Mouse (Mus musculus) heart, embryonic 11.5 days (tissue): ENCODE measurements at regions not wholly inside any gene's neighbourhood (a gene's known extent, or its start where the extent isn't known, plus 50 kb on each side); places are given as distances from the start of the nearest gene placed in this dataset.

ENCODE experiments used
- ATAC-seq: fragments of 200-750 bp; cut with Nextera tagmentation; replicated peaks from 2 replicates; pipeline ENCODE4 v1.8.0; 2017; ENCODE audit warnings: moderate library complexity; ENCODE audit not compliant: insufficient number of reproducible peaks, low FRiP score, low TSS enrichment
- H3K27ac ChIP-seq: fragments of 300-500 bp; sonication (generic); 2 replicates; pipeline ENCODE4 v1.5.1; 2014; ENCODE audit warnings: mild to moderate bottlenecking, low read depth, low read length
- H3K27me3 ChIP-seq: fragments of 300-500 bp; sonication (generic); 2 replicates; pipeline ENCODE4 v1.6.1; 2014; ENCODE audit warnings: mild to moderate bottlenecking, low read length, mixed read lengths; ENCODE audit not compliant: control insufficient read depth, insufficient read depth
- H3K36me3 ChIP-seq: fragments of 300-500 bp; sonication (generic); 2 replicates; pipeline ENCODE4 v1.6.1; 2014; ENCODE audit warnings: mild to moderate bottlenecking, low read length, moderate library complexity, mixed read lengths; ENCODE audit not compliant: control insufficient read depth, insufficient read depth
- H3K4me1 ChIP-seq: fragments of 300-500 bp; sonication (generic); 2 replicates; pipeline ENCODE4 v1.6.1; 2014; ENCODE audit warnings: low read length; ENCODE audit not compliant: control insufficient read depth, insufficient read depth
- H3K4me2 ChIP-seq: fragments of 300-500 bp; sonication (generic); 2 replicates; pipeline ENCODE4 v1.6.1; 2014; ENCODE audit warnings: mild to moderate bottlenecking, moderate library complexity
- H3K4me3 ChIP-seq: fragments of 300-500 bp; sonication (generic); 2 replicates; pipeline ENCODE4 v1.5.1; 2014; ENCODE audit warnings: low read depth, low read length
- H3K9ac ChIP-seq: fragments of 300-500 bp; sonication (generic); 2 replicates; pipeline ENCODE4 v1.6.1; 2014; ENCODE audit warnings: mild to moderate bottlenecking, low read depth, low read length, moderate library complexity
- H3K9me3 ChIP-seq: fragments of 300-500 bp; sonication (generic); replicated peaks from 2 replicates; pipeline ENCODE4 v1.6.1; 2016; ENCODE audit warnings: low read length; ENCODE audit not compliant: control insufficient read depth
- WGBS: fragments of 180-500 bp; shearing (Covaris S2); extraction: QIAGEN DNeasy Blood & Tissue Kit; methylation state at CpG from one replicate; pipeline ENCODE4 v1.1.7; 2014; ENCODE audit not compliant: insufficient replicate concordance; 5-methylcytosine and 5-hydroxymethylcytosine counted together

- Histone ChIP-seq H3K4me2 (no peak overlapping the region), H3K4me3 (no peak overlapping the region), H3K27me3 (no peaks in the 10 kb centered on the region), H3K27ac (no peak overlapping the region), H3K9me3 (no peaks in the 10 kb centered on the region), H3K36me3 (no peaks in the 10 kb centered on the region), H3K4me1 (no peaks in the 10 kb centered on the region), H3K9ac (no peak overlapping the region)
- no peak; the same call in 1 of the 2 replicates for ATAC-seq
- 83% methylated on average over 4 of the region's 4 CpGs for WGBS
Measured at GRCm38 (mm10) chr3:105130228-105130627, 63.6 kb downstream of the 4930564D02Rik start.

- 85% methylated on average over 6 of the region's 6 CpGs for WGBS
- no peak for ATAC-seq
- no peaks in the 10 kb centered on the region for H3K9me3 ChIP-seq
- no peaks in the 10 kb centered on the region for H3K4me1 ChIP-seq
- no peak overlapping the region for H3K9ac ChIP-seq
- H3K27ac ChIP-seq, result no peak overlapping the region
- H3K4me3 ChIP-seq, result no peak overlapping the region
- H3K4me2 ChIP-seq, result no peak overlapping the region
- no peaks in the 10 kb centered on the region for H3K27me3 ChIP-seq
- no peaks in the 10 kb centered on the region for H3K36me3 ChIP-seq
Measured at GRCm38 (mm10) chr3:105131053-105131452, 64.4 kb downstream of the 4930564D02Rik start.

DNA sequence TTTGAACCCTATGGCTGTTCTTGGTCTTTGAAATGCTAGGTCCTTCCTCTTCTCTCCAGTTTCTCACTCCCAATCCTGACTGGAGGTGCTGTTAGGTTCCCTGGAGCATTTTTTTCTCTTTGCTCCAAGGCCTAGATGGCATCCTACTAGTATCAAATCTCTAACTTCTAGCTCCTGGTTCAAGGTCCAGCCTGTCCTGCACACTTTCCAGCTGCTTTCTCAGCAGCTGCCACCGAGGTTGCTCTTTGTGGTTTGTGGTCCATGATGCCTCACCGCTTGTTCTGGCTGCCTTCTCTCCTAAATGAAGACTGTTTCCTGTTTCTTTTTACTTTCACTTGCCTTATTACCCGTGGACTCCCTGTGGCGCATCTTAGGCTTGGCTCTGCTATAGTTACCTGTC, 66.4 kb downstream of the 4930564D02Rik start:
- Histone ChIP-seq H3K36me3 (no peaks in the 10 kb centered on the region), H3K9ac (no peak overlapping the region), H3K27me3 (no peaks in the 10 kb centered on the region), H3K4me1 (no peaks in the 10 kb centered on the region), H3K27ac (no peak overlapping the region), H3K4me2 (no peak overlapping the region), H3K4me3 (no peak overlapping the region), H3K9me3 (no peaks in the 10 kb centered on the region)
- 68% methylated on average over 4 of the region's 4 CpGs for WGBS
- ATAC-seq, result no peak

GRCm38 (mm10) chr3:105141170-105141971, 74.7 kb downstream of the 4930564D02Rik start:
- no peak for ATAC-seq

GRCm38 (mm10) chr3:105142631-105143030, 76.0 kb downstream of the 4930564D02Rik start:
- Histone ChIP-seq H3K27me3 (no peaks in the 10 kb centered on the region), H3K27ac (no peak overlapping the region), H3K4me3 (no peak overlapping the region), H3K9me3 (no peaks in the 10 kb centered on the region), H3K4me2 (no peak overlapping the region), H3K36me3 (no peaks in the 10 kb centered on the region), H3K9ac (no peak overlapping the region), H3K4me1 (no peaks in the 10 kb centered on the region)
- no peak for ATAC-seq

More at GRCm38 (mm10) chr3:105141170-105141971, 74.7 kb downstream of the 4930564D02Rik start:
- no peak overlapping the region for H3K27ac ChIP-seq
- H3K9ac ChIP-seq, result no peak overlapping the region
- no peaks in the 10 kb centered on the region for H3K9me3 ChIP-seq
- no peaks in the 10 kb centered on the region for H3K27me3 ChIP-seq
- H3K36me3 ChIP-seq, result no peaks in the 10 kb centered on the region
- H3K4me3 ChIP-seq, result no peak overlapping the region
- no peaks in the 10 kb centered on the region for H3K4me1 ChIP-seq
- H3K4me2 ChIP-seq, result no peak overlapping the region
- WGBS, result 71% methylated on average over 14 of the region's 14 CpGs

DNA sequence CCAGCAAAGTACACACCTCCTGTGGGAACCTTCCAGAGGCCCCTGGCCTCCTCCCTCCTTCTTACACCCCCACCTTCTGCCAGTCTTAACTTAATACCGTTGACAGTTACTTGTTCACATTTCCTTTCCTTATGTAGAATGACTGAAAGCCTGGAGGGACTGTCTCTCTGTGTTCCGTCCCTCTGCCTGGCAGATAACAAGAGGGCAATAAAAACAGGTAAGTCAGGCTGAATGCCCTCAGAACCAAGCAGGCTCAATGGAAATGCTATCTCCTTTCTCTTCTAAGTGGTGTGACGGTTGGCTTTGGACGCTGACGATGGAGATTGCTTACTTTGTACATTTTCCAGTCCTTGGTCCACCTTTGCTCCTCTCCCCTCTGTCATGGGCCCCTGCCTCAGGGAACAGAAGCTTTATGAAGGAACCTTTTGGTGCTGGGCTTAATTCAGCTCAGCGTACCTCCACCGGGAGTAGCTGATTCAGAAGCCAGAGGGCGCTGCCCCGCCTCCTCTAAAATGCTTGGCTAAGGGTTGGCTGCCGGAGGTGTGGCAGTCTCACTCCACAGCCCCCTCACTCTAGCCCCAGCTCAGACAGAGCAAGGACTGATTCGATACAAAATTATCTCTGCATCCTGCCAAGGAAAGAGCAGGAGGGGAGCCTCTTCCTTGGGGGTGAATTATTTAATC, 85.0 kb downstream of the 4930564D02Rik start:
- Histone ChIP-seq H3K27ac (no peak overlapping the region), H3K4me3 (no peak overlapping the region), H3K4me2 (no peak overlapping the region), H3K4me1 (peaks cover 4% of the 10 kb centered on the region; the same call in 1 of the 2 replicates), H3K9ac (no peak overlapping the region), H3K36me3 (no peaks in the 10 kb centered on the region), H3K9me3 (no peaks in the 10 kb centered on the region), H3K27me3 (peaks cover 2% of the 10 kb centered on the region; the same call in 1 of the 2 replicates)
- ATAC-seq, result no peak
- WGBS, result 20% methylated on average over 11 of the region's 11 CpGs

DNA sequence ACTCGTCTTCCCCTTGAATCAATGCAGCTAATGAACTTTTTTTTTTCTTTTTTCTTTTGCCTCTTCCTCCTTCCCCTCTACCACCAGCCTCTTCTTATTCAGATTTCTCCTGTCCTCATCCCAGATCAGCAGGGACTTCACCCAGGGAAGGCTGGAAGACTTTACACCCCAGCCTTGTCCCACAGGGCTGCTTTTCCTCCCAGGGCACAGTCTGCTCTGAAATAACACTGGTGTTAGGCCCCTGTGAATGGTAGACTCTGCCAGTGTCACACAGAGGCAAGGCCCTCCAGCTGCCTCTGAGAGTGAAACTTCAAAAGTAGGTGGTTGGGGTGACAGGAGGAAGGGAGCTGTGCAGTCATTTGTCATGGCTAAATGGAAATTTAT, 85.5 kb downstream of the 4930564D02Rik start:
- WGBS, result 13% methylated on average over 1 of the region's 1 CpGs
- H3K4me2 ChIP-seq, result no peak overlapping the region
- no peak overlapping the region for H3K9ac ChIP-seq
- no peak for ATAC-seq
- no peaks in the 10 kb centered on the region for H3K36me3 ChIP-seq
- no peak overlapping the region for H3K27ac ChIP-seq
- no peaks in the 10 kb centered on the region for H3K9me3 ChIP-seq
- no peak overlapping the region for H3K4me3 ChIP-seq
- H3K27me3 ChIP-seq, result peaks cover 2% of the 10 kb centered on the region; the same call in 1 of the 2 replicates
- peaks cover 4% of the 10 kb centered on the region; the same call in 1 of the 2 replicates for H3K4me1 ChIP-seq

DNA sequence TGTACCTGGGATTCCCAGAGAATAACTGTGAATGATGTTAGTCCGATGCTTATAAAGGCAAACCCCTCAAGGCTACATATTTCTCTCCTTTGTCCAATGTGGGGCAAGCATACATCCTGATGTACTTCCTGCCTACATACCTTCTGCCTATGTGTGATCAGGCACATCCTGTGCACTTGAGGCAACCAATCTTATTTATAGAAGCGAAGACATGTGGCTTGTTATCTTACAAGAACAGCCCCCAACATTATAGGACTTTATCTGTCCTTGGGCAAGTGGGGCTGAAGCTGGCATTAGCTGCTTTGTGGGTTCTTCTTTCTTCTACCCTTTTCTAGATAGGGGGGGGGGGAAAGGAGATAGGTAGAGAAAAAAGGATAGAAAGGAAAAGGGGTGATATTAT, 91.7 kb downstream of the 4930564D02Rik start:
- Histone ChIP-seq H3K4me1 (peaks cover 3% of the 10 kb centered on the region; the same call in 1 of the 2 replicates), H3K36me3 (no peaks in the 10 kb centered on the region), H3K9me3 (no peaks in the 10 kb centered on the region), H3K9ac (no peak overlapping the region), H3K27ac (no peak overlapping the region), H3K4me2 (no peak overlapping the region), H3K4me3 (no peak overlapping the region), H3K27me3 (peaks cover 2% of the 10 kb centered on the region; the same call in 1 of the 2 replicates)
- no peak for ATAC-seq
- 71% methylated on average over 2 of the region's 2 CpGs for WGBS
